Mouse (Mus musculus) kidney, postnatal 14 days (tissue): ENCODE results near the gene Sltm.
A peak's percentile ranks its signal among the peaks of the same experiment; 100 is the strongest.
"Not testable (repeated sequence)": the region's sequence is repeated elsewhere in the genome, so short reads cannot be mapped to it uniquely, and the experiment has no call there.

Experiments used
- DNase-seq: peaks from one replicate; pipeline ENCODE4 v3.0.0; 2022; ENCODE audit warnings: mixed read lengths

The Sltm gene

GRCm38 (mm10) chr9:70552233-70552632, 9.7 kb downstream of the Sltm start:
- not testable (repeated sequence) for DNase-seq

- DNase-seq, result no peak
Observed at GRCm38 (mm10) chr9:70555431-70555830, 12.9 kb downstream of the Sltm start.

- no peak for DNase-seq
Observed at GRCm38 (mm10) chr9:70556796-70557195, 14.2 kb downstream of the Sltm start.

- no peak for DNase-seq
Observed at GRCm38 (mm10) chr9:70562825-70563224, 20.3 kb downstream of the Sltm start.

GRCm38 (mm10) chr9:70567651-70568050, 25.1 kb downstream of the Sltm start:
- DNase-seq, result no peak

GRCm38 (mm10) chr9:70570351-70570750, 27.8 kb downstream of the Sltm start:
- no peak for DNase-seq

GRCm38 (mm10) chr9:70578123-70578522, 35.6 kb downstream of the Sltm start:
- DNase-seq, result no peak

- no peak for DNase-seq
Observed at GRCm38 (mm10) chr9:70580956-70581355, 38.4 kb downstream of the Sltm start.

- DNase-seq, result no peak
Observed at GRCm38 (mm10) chr9:70584641-70585040, 42.1 kb downstream of the Sltm start.

- DNase-seq, result no peak
Observed at GRCm38 (mm10) chr9:70585172-70585571, 42.6 kb downstream of the Sltm start.

- DNase-seq, result no peak
Observed at GRCm38 (mm10) chr9:70587171-70587570, 44.6 kb downstream of the Sltm start.

- DNase-seq, result no peak
Observed at GRCm38 (mm10) chr9:70590775-70591174, 48.2 kb downstream of the Sltm start.

GRCm38 (mm10) chr9:70591486-70591885, 48.9 kb downstream of the Sltm start:
- peak; percentile 10 for DNase-seq

- peak; percentile 9 for DNase-seq
Observed at GRCm38 (mm10) chr9:70598271-70598670, 55.7 kb downstream of the Sltm start.

- peak; percentile 30 for DNase-seq
Observed at GRCm38 (mm10) chr9:70602186-70602845, 59.8 kb downstream of the Sltm start.

GRCm38 (mm10) chr9:70611026-70611673, 68.6 kb downstream of the Sltm start:
- no peak for DNase-seq

GRCm38 (mm10) chr9:70629711-70630110, 87.2 kb downstream of the Sltm start:
- no peak for DNase-seq

- peak; percentile 10 for DNase-seq
Observed at GRCm38 (mm10) chr9:70631665-70632064, 89.1 kb downstream of the Sltm start.

GRCm38 (mm10) chr9:70636748-70637147, 94.2 kb downstream of the Sltm start:
- DNase-seq, result no peak
